Mouse (Mus musculus): ENCODE measurements around the gene Il27ra. TPM values are rescaled to one million over a fixed set of nuclear protein-coding genes. Genes with fewer than 3 reads are reported as not detected.

Il27ra gene
- polyA plus RNA-seq (2015; fragmentation: Nextera tagmentation; extraction: Ambion mirVana) = 4.6 and 5.4 TPM in 2 replicates

DNA sequence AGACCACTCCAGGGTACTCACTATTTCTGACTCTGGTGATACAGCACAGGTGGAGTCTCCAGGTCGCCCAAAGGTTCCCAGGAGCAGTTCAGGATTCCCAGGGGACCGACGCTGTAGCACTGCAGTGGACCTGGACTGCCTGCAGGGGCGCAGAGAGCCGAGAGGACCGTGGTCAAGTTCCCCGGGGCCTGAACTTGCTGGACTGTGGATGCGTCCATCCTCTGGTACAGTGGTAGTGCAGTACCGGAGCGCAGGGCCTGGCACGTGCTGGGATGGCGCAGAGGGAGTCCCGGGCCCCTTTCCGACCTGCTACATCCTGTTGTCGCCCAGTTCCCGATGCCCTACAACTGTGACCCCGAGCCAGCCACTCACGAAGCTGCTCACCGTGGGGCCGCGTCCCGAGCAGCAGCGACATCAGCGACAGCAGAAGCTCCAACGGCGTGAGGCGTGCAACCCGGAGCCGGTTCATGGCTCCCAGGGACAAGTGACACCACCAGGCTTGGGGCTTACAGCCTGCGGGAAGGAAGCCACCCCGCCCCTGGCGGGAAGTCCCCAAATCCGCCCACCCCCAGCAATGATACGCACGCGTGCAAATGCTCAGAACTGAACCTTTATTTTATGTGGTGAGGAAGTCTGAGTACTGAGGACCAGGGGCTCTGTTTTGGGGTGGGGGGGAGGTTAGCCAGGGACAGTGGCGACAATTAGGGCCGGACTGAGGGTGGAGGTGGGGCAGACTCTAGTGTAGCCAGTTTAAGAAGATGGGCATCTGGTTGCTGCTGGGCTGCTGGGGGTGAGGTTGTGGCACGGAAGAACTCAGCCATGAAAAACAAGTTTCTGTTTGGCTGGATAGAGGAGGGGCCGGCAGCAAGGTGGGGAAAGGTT, at the start of gene Il27ra:
TSS of gene Il27ra (minus strand) at position 524 of the 882 bp plus-strand sequence.
- H3K27me3 ChIP-seq (replicated peaks) = peaks cover 58% of the 10 kb centered on the region
- peaks cover 4% of the 10 kb centered on the region; the same call in 1 of the 2 replicates for H3K9me3 ChIP-seq
- H3K4me3 ChIP-seq = peak within 1 kb of the TSS; percentile 53
- no peak within 1 kb of the TSS for H3K27ac ChIP-seq (replicated peaks)
- peak within 1 kb of the TSS; percentile 78 for H3K4me2 ChIP-seq
- H3K4me1 ChIP-seq = peaks cover 20% of the 10 kb centered on the region; the same call in 1 of the 2 replicates
- H3K9ac ChIP-seq = peak within 1 kb of the TSS; percentile 77
- 4% methylated on average over 40 of the region's 40 CpGs for WGBS
- ATAC-seq (ENCODE audit: extremely low read depth, insufficient number of reproducible peaks, low FRiP score, low TSS enrichment) = peak; percentile 39; the same call in 1 of the 2 replicates
- no peaks in the 10 kb centered on the region for H3K36me3 ChIP-seq

DNA sequence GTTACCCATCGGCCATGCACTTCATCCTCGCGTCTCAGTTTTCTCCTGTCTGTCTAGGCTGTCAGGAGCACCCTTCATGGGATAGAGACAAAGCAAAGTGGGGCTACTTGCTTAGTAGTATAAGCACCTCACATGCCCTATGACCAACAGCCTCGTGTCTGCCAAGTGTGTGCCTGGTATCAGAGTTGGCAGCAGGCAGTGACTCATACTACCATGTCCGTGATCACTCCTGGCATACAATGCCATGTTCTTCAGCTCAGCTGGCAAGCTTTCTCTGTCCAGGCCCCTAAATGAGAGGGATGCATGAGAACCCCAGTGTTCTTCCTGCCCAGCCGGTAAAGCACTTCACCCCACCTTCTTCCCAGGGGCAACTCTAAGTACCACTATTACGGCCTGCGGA, 48.2 kb upstream of the Il27ra start:
- no peak for ATAC-seq (ENCODE audit: extremely low read depth, insufficient number of reproducible peaks, low FRiP score, low TSS enrichment)
- H3K27ac ChIP-seq (replicated peaks) = no peak overlapping the region
- H3K27me3 ChIP-seq (replicated peaks) = no peaks in the 10 kb centered on the region
- no peak overlapping the region for H3K9ac ChIP-seq
- no peaks in the 10 kb centered on the region for H3K4me1 ChIP-seq
- no peak overlapping the region for H3K4me2 ChIP-seq
- no peak overlapping the region for H3K4me3 ChIP-seq
- WGBS = 86% methylated on average over 8 of the region's 8 CpGs
- no peaks in the 10 kb centered on the region for H3K9me3 ChIP-seq
- peaks cover 96% of the 10 kb centered on the region for H3K36me3 ChIP-seq

DNA sequence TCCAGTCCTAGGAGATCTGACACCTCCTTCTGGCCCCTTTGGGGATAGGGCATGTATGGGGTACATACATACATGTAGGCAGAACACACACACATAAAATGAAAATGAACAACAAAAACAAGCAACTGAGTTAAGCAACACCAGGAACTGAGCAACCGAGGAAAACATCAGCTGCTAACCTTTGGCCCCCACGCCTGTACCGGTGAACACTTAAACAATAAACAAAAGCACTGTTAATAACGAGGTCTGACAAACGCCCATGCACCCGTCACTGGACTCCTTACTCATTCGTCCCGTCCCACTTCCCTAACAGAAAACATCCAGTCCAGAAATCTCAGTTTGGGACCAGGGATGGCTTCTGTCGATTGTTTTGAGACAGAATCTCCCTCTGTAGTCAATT, 46.9 kb upstream of the Il27ra start:
- H3K27ac ChIP-seq (replicated peaks) = no peak overlapping the region
- 82% methylated on average over 9 of the region's 9 CpGs for WGBS
- H3K4me1 ChIP-seq = no peaks in the 10 kb centered on the region
- H3K4me2 ChIP-seq = no peak overlapping the region
- no peak overlapping the region for H3K4me3 ChIP-seq
- H3K36me3 ChIP-seq = peaks cover 96% of the 10 kb centered on the region
- no peaks in the 10 kb centered on the region for H3K9me3 ChIP-seq
- no peak for ATAC-seq (ENCODE audit: extremely low read depth, insufficient number of reproducible peaks, low FRiP score, low TSS enrichment)
- no peak overlapping the region for H3K9ac ChIP-seq
- no peaks in the 10 kb centered on the region for H3K27me3 ChIP-seq (replicated peaks)

DNA sequence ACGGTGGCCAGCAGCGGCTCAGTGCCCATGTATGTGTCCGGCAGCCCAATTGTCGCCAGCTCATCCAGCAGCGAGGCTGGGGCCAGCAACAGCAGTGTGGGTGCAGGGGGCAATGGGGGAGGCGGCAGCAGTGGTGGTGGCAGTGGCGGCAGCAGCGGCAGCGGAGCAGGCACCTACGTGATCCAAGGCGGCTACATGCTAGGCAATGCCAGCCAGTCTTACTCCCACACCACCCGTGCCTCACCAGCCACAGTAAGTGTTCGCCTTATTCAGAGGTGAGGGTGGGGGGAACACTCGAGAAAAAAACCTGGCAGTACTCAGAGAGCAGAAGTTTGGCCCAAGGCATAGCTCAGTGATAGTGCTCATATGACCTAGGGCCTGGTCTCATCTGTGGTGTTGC, 45.4 kb upstream of the Il27ra start:
- Histone ChIP-seq H3K4me2 (no peak overlapping the region), H3K27ac (replicated peaks) (no peak overlapping the region), H3K4me3 (no peak overlapping the region), H3K4me1 (no peaks in the 10 kb centered on the region), H3K9me3 (no peaks in the 10 kb centered on the region), H3K9ac (no peak overlapping the region), H3K36me3 (peaks cover 97% of the 10 kb centered on the region), H3K27me3 (replicated peaks) (no peaks in the 10 kb centered on the region)
- no peak for ATAC-seq (ENCODE audit: extremely low read depth, insufficient number of reproducible peaks, low FRiP score, low TSS enrichment)
- 93% methylated on average over 14 of the region's 14 CpGs for WGBS

DNA sequence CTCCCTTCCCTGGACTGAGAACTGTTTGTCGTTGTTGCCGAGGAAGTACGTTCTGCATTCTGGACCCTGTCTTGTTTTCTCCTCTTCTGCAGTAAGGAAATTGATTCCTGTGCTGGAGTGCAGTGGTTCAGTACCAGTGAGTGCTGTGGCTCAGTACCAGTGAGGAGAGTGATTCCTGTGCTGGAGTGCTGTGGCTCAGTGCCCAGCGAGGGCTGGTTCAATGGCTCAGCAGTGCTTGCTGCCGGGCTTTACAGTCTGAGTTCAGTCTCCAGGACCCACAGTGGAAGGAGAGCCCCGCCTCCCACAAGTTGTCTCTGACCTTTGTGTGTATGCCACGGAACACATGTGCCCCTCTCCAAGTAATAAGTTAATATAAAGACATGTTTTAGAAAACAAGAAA, 44.8 kb upstream of the Il27ra start:
- Histone ChIP-seq H3K4me1 (no peaks in the 10 kb centered on the region), H3K27ac (replicated peaks) (no peak overlapping the region), H3K4me3 (no peak overlapping the region), H3K9ac (no peak overlapping the region), H3K36me3 (peaks cover 97% of the 10 kb centered on the region), H3K4me2 (no peak overlapping the region), H3K9me3 (no peaks in the 10 kb centered on the region), H3K27me3 (replicated peaks) (no peaks in the 10 kb centered on the region)
- no peak for ATAC-seq (ENCODE audit: extremely low read depth, insufficient number of reproducible peaks, low FRiP score, low TSS enrichment)
- 80% methylated on average over 7 of the region's 7 CpGs for WGBS

DNA sequence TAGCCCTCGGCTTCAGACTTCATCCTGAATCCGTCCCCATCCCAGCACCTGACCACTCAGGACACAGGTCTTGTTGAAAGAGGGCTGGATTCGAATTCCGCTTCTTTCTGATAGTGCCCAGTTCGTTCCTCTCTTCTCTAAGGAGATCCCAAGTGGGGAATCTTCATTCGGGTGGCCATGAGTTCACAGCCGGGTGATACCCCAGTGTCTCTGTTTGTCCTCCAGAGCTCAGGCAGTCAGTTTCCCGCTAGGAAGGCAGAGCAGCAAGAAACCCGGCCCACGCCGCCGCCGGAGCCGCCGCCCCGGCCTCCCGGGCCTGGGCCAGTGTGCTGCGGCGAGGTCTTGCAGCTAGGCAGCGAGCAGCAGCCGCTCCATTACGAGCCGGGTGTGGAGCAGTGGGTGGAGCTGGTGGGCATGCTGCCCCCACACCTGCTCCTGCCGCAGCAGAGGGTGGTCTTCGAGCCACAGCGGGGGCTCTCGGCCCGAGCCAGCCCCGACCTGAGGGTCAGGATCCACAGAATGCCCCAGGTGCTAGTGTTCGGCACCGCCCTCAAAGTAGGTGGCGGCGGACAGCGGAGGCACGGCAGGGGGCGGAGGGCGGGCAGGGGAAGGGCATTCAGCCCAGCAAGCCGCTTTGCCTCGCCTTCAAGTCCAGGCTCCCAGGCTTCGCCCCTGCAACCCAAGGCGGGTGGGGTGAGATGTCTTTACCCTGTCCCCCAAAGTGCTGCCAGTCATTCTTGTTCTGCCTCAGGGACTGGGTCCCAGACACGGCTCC, 42.1 kb upstream of the Il27ra start:
- no peak overlapping the region for H3K27ac ChIP-seq (replicated peaks)
- ATAC-seq (ENCODE audit: extremely low read depth, insufficient number of reproducible peaks, low FRiP score, low TSS enrichment) = no peak
- 0 out of 2 replicates have a peak overlapping the region, but pooled peaks have one; percentile 37 for H3K9ac ChIP-seq
- no peaks in the 10 kb centered on the region for H3K27me3 ChIP-seq (replicated peaks)
- no peaks in the 10 kb centered on the region for H3K4me1 ChIP-seq
- 50% methylated on average over 42 of the region's 42 CpGs for WGBS
- peak overlapping the region; percentile 47 for H3K4me2 ChIP-seq
- H3K4me3 ChIP-seq = no peak overlapping the region
- H3K9me3 ChIP-seq = no peaks in the 10 kb centered on the region
- peaks cover 97% of the 10 kb centered on the region for H3K36me3 ChIP-seq

DNA sequence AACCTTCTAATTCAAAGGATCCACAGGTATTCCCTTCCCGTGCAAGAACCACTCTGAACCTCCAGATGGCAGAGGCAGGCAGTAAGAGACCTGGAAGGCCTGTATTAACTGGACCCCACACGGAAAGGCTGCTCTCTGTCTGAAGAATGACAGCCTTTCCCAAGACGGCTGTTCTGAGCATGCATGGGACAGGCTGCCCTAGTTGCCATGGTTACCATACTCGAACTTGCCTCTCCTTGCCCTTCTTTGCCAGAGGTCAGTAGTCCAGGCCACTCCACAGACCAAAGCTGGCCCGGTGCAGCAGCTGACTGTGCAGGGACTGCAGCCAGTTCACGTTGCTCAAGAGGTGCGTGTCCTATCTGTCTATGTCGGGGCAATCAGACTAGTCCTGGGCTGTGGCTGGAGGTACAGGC, 41.4 kb upstream of the Il27ra start:
- H3K9me3 ChIP-seq = no peaks in the 10 kb centered on the region
- 42% methylated on average over 8 of the region's 8 CpGs for WGBS
- H3K4me3 ChIP-seq = no peak overlapping the region
- no peak overlapping the region for H3K4me2 ChIP-seq
- H3K4me1 ChIP-seq = peaks cover 6% of the 10 kb centered on the region
- peaks cover 91% of the 10 kb centered on the region for H3K36me3 ChIP-seq
- no peak overlapping the region for H3K27ac ChIP-seq (replicated peaks)
- H3K27me3 ChIP-seq (replicated peaks) = no peaks in the 10 kb centered on the region
- no peak overlapping the region for H3K9ac ChIP-seq
- no peak for ATAC-seq (ENCODE audit: extremely low read depth, insufficient number of reproducible peaks, low FRiP score, low TSS enrichment)

DNA sequence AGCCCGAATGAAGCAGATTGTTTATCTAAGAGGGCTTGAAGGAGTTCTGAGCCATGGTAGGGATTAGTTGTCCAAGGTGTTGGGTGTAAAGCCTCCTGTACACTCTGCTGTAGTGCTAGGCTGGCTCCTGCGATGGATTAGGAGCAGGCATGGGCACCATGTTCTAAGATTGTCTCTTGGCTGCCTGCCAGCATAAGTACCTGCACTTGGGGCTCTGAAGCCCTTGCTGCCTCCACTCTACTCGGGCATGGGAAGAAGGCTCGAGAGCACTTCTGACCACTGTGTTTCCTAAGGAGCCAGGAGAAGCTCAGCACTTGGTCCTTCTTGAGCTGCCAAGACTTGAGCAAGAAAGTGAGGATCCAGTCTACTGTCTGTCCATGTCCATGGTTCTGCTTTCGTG, 36.8 kb upstream of the Il27ra start:
- Histone ChIP-seq H3K27me3 (replicated peaks) (no peaks in the 10 kb centered on the region), H3K4me1 (peaks cover 10% of the 10 kb centered on the region), H3K36me3 (peaks cover 58% of the 10 kb centered on the region), H3K9ac (no peak overlapping the region), H3K4me2 (no peak overlapping the region), H3K4me3 (no peak overlapping the region), H3K27ac (replicated peaks) (no peak overlapping the region), H3K9me3 (no peaks in the 10 kb centered on the region)
- WGBS = 51% methylated on average over 5 of the region's 5 CpGs
- no peak for ATAC-seq (ENCODE audit: extremely low read depth, insufficient number of reproducible peaks, low FRiP score, low TSS enrichment)

DNA sequence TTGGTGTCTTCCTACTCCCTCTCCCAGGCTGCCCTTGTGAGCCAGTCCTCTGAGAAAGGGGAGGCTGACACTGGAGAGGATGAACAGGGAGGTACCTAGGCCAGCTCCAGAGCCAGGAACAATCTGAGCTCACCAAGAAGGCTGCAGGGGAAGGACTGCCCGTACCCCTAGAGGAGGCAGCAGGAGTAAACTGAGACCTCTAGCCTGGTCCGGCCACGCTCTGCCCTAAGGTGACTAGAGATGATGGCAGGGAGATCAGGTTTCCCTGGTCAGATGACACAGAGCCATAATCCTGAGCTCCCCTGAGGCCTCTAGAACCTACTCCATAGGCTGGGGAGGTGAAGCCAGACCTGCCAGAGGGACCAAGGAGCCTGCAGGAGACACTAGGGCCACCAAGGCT, 34.5 kb upstream of the Il27ra start:
- Histone ChIP-seq H3K4me2 (no peak overlapping the region), H3K4me3 (no peak overlapping the region), H3K9ac (no peak overlapping the region), H3K27ac (replicated peaks) (no peak overlapping the region), H3K4me1 (peaks cover 25% of the 10 kb centered on the region), H3K27me3 (replicated peaks) (no peaks in the 10 kb centered on the region), H3K9me3 (no peaks in the 10 kb centered on the region), H3K36me3 (peaks cover 34% of the 10 kb centered on the region)
- 86% methylated on average over 3 of the region's 3 CpGs for WGBS
- no peak for ATAC-seq (ENCODE audit: extremely low read depth, insufficient number of reproducible peaks, low FRiP score, low TSS enrichment)

DNA sequence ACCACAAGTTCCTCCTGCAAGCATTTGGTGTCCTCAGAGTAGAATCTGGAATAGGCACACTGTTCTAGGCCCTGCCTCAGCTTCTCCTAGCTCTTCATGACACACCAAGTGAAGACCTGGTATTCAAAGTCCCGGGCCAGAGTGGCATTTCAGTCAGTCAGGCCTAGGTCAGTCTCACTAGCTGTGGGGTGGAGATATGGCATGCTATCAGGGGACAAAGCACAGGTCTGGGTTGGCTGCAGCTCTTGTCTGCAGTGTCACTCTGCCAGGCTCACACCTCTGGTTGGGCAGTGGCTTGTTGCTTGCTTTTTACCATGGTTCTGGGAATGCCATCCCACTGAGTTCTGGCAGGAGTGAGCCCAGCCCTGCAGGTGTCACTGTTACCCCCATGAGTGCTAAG, 34.0 kb upstream of the Il27ra start:
- 62% methylated on average over 1 of the region's 1 CpGs for WGBS
- Histone ChIP-seq H3K4me1 (peaks cover 30% of the 10 kb centered on the region), H3K27ac (replicated peaks) (no peak overlapping the region), H3K27me3 (replicated peaks) (no peaks in the 10 kb centered on the region), H3K9me3 (no peaks in the 10 kb centered on the region), H3K9ac (no peak overlapping the region), H3K36me3 (peaks cover 31% of the 10 kb centered on the region), H3K4me3 (no peak overlapping the region), H3K4me2 (no peak overlapping the region)
- ATAC-seq (ENCODE audit: extremely low read depth, insufficient number of reproducible peaks, low FRiP score, low TSS enrichment) = no peak

DNA sequence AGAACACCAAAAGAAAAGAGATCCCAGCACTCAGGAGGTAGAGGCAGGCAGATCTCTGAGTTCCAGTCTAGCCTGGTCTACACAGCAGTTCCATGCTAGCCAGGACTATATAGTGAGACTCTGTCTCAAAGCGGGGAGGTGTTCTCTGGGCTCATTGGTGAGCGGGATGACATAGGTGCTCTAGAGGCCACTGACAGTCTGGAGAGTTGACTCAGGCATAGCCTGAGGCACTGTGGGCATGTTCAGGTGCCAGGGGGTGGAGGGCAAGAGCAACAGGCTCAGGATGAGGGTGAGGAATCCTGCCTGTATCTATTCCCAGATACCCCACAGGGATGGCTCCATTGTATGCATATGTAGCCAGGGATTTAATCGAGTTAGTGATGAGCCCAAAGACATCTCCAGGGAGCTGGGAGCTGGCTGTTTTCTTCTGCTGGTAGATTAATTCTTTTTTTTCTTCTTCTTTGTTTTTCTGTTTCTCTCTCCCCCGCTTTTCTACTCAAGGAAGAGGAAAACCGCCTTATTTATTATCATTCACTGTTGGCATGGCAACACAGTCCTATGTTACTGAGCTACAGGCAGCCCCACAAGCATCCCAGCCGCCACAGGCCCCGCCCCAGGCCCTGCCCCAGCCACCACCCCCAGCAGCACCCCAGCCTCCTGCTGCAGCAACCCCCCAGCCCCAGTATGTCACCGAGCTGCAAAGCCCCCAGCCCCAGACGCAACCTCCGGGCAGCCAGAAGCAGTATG, 31.0 kb upstream of the Il27ra start:
- peaks cover 50% of the 10 kb centered on the region for H3K4me1 ChIP-seq
- ATAC-seq (ENCODE audit: extremely low read depth, insufficient number of reproducible peaks, low FRiP score, low TSS enrichment) = no peak
- 65% methylated on average over 10 of the region's 10 CpGs for WGBS

More for the DNA sequence above, 31.0 kb upstream of the Il27ra start:
- no peak overlapping the region for H3K9ac ChIP-seq
- no peak overlapping the region for H3K4me2 ChIP-seq
- H3K27ac ChIP-seq (replicated peaks) = no peak overlapping the region
- no peak overlapping the region for H3K4me3 ChIP-seq
- no peaks in the 10 kb centered on the region for H3K9me3 ChIP-seq
- H3K36me3 ChIP-seq = peaks cover 12% of the 10 kb centered on the region
- no peaks in the 10 kb centered on the region for H3K27me3 ChIP-seq (replicated peaks)
